Mouse (Mus musculus) hematopoietic multipotent progenitor cell, adult 10-12 weeks (in vitro differentiated cells): ENCODE data around the gene Nkx2-1. TPM values are rescaled to one million over a fixed set of nuclear protein-coding genes. Genes with fewer than 3 reads are reported as not detected.

Experiments used
- polyA plus RNA-seq: library from polyadenylated mRNA; stranded (reverse); fragments of >175 nt; gene quantifications from 2 replicates; pipeline ENCODE4 v1.2.3, GENCODE M21; 2012; ENCODE audit warnings: low replicate concordance

Nkx2-1 gene
- not detected in 2 replicates for polyA plus RNA-seq

DNA sequence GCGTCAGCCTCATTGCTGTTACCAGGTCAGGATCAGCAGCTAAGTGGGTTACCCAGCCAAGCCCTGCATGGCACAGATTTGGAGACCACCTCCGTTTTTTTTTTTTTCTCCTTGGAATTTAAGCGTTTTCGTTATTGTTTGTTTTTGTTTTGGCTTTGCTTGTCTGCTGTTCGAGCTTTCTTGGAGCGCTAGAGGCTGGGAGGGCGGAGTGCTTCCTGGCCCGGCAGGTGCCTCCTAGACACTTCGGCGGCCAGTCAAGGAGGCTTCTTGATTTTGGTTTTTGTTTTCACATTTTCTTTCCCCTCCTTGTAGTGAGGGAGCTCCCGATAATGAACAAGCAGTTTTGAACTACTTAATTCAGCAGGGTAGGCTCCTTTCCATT, at the start of gene Nkx2-1:
Gene Nkx2-1, minus strand, starts transcription at position 25 of the 382 bp plus-strand sequence.

Other genes with a start within 250 kb of the Nkx2-1 start
- gene Mbip, start 191.0 kb downstream of the Nkx2-1 start, polyA plus RNA-seq, result 2.8 and 14.2 TPM in 2 replicates
- gene Nkx2-9, start 76.4 kb upstream of the Nkx2-1 start, polyA plus RNA-seq, result not detected in 2 replicates
- 0.02 and 0.15 TPM in 2 replicates for gene Pax9, start 154.9 kb upstream of the Nkx2-1 start, polyA plus RNA-seq